Mouse (Mus musculus) hindbrain, embryonic 11.5 days (tissue): Measurements from ENCODE around the gene Vmn2r9. TPM values are rescaled to one million over a fixed set of nuclear protein-coding genes. Genes with fewer than 3 reads are reported as not detected.
"Not testable (repeated sequence)": the region's sequence is repeated elsewhere in the genome, so short reads cannot be mapped to it uniquely, and the experiment has no call there.

Experiments used
- ATAC-seq: fragments of 200-750 bp; cut with Nextera tagmentation; 2 replicates; pipeline ENCODE4 v1.8.0; 2017; ENCODE audit warnings: mild to moderate bottlenecking, moderate TSS enrichment, moderate library complexity; ENCODE audit not compliant: low FRiP score
- DNase-seq: peaks from one replicate; pipeline ENCODE4 v3.0.0-alpha.2; 2015; ENCODE audit warnings: low spot score
- H3K27ac ChIP-seq: fragments of 300-500 bp; sonication (generic); 2 replicates; pipeline ENCODE4 v1.5.1; 2014; ENCODE audit warnings: mild to moderate bottlenecking, low read depth, low read length
- H3K27me3 ChIP-seq: fragments of 300-500 bp; sonication (generic); 2 replicates; pipeline ENCODE4 v1.6.1; 2014; ENCODE audit warnings: mild to moderate bottlenecking, low read length, moderate library complexity, mixed read lengths; ENCODE audit not compliant: control insufficient read depth, insufficient read depth
- H3K36me3 ChIP-seq: fragments of 300-500 bp; sonication (generic); 2 replicates; pipeline ENCODE4 v1.6.1; 2014; ENCODE audit warnings: mild to moderate bottlenecking, low read length, moderate library complexity, mixed read lengths; ENCODE audit not compliant: control insufficient read depth, insufficient read depth
- H3K4me1 ChIP-seq: fragments of 300-500 bp; sonication (generic); replicated peaks from 2 replicates; pipeline ENCODE4 v1.6.1; 2014; ENCODE audit warnings: low read length, mixed read lengths; ENCODE audit not compliant: control insufficient read depth, insufficient read depth
- H3K4me2 ChIP-seq: fragments of 300-500 bp; sonication (generic); replicated peaks from 2 replicates; pipeline ENCODE4 v1.6.1; 2014; ENCODE audit warnings: mild to moderate bottlenecking, low read depth, low read length
- H3K4me3 ChIP-seq: fragments of 300-500 bp; sonication (generic); 2 replicates; pipeline ENCODE4 v1.5.1; 2014; ENCODE audit warnings: low read depth, low read length
- H3K9ac ChIP-seq: fragments of 300-500 bp; sonication (generic); 2 replicates; pipeline ENCODE4 v1.6.1; 2014; ENCODE audit warnings: low read depth, low read length
- H3K9me3 ChIP-seq: fragments of 300-500 bp; sonication (generic); 2 replicates; pipeline ENCODE4 v1.6.1; 2016; ENCODE audit warnings: low read length; ENCODE audit not compliant: control insufficient read depth
- WGBS: fragments of 180-500 bp; shearing (Covaris S2); extraction: QIAGEN DNeasy Blood & Tissue Kit; methylation state at CpG from one replicate; pipeline ENCODE4 v1.1.7; 2014; 5-methylcytosine and 5-hydroxymethylcytosine counted together
- polyA plus RNA-seq: library from polyadenylated mRNA; unstranded; fragments of >200 nt; fragmentation: Nextera tagmentation; extraction: Ambion mirVana; gene quantifications from 2 replicates; pipeline ENCODE4 v1.2.1, GENCODE M21; 2014

Vmn2r9 gene
- not detected in 2 replicates for polyA plus RNA-seq

DNA sequence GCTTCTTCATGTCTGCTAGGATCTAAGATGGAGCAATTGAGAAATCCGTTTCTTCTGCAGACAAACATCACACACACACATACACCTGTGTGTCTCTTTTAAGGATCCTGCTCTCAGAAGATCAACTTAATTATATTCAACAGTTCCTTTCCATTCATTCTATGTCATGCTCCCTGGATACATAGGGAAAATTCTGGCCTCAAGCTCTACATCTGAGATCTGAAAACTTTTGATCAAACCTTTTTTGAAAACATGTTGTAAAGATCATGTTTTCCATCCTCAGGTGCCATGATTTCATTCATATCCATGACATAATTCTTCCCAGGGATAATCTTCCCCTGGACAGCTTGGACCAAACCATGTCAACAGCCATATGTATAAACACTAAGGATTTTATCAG, at the start of gene Vmn2r9:
TSS of gene Vmn2r9 (minus strand) at position 101 of the 400 bp plus-strand sequence.
- H3K4me3 ChIP-seq, H3K4me1 ChIP-seq: not testable (repeated sequence)

GRCm38 (mm10) chr5:108866746-108867145, 14.3 kb upstream of the Vmn2r9 start:
- not testable (repeated sequence) for H3K4me1 ChIP-seq, ATAC-seq, H3K4me3 ChIP-seq, H3K9ac ChIP-seq, H3K36me3 ChIP-seq, H3K27ac ChIP-seq, H3K27me3 ChIP-seq, H3K4me2 ChIP-seq, H3K9me3 ChIP-seq
- WGBS: 10% methylated on average over 1 of the region's 1 CpGs
- DNase-seq: peak; percentile 54

More for the DNA sequence above, at the start of gene Vmn2r9:
- whole genome bisulfite sequencing: 71% methylated on average over 1 of the region's 1 CpGs
- H3K36me3 ChIP-seq, H3K9me3 ChIP-seq, H3K27ac ChIP-seq, H3K27me3 ChIP-seq, H3K4me2 ChIP-seq, DNase-seq, ATAC-seq, H3K9ac ChIP-seq: not testable (repeated sequence)

GRCm38 (mm10) chr5:108849466-108849865, 2.9 kb downstream of the Vmn2r9 start:
- no peak overlapping the region for H3K9ac ChIP-seq
- no peaks in the 10 kb centered on the region for H3K4me1 ChIP-seq
- H3K9me3 ChIP-seq: no peaks in the 10 kb centered on the region
- no peak overlapping the region for H3K4me3 ChIP-seq
- DNase-seq: no peak
- ATAC-seq: no peak
- H3K4me2 ChIP-seq: no peak overlapping the region
- H3K36me3 ChIP-seq: no peaks in the 10 kb centered on the region
- no peaks in the 10 kb centered on the region for H3K27me3 ChIP-seq
- no peak overlapping the region for H3K27ac ChIP-seq
- 46% methylated on average over 1 of the region's 1 CpGs for WGBS

DNA sequence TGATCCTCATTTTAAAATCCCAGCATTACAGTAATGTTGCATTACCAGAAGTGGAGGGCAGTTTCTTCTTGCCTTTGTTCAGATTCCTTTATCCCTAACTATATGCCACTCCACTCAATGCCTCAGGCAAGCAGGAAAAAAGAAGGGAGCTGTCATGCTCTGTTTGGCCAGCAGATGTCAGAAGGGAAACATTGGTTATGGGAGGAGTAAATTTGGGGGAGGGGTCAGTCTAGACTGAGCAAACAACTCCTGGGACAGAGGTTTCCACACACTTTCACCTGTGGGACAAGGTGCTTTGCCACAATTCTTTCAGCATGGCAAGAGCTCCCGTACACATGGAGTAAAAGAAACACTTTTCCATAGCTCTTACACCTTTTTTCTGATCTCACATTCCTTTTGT, 16.2 kb downstream of the Vmn2r9 start:
- DNase-seq (peak; percentile 30), ATAC-seq (no peak)
- H3K4me3 ChIP-seq: no peak overlapping the region
- 80% methylated on average over 1 of the region's 1 CpGs for WGBS
- H3K9me3 ChIP-seq: no peaks in the 10 kb centered on the region
- H3K4me2 ChIP-seq: no peak overlapping the region
- no peaks in the 10 kb centered on the region for H3K36me3 ChIP-seq
- H3K9ac ChIP-seq: no peak overlapping the region
- H3K27ac ChIP-seq: no peak overlapping the region
- H3K27me3 ChIP-seq: no peaks in the 10 kb centered on the region
- H3K4me1 ChIP-seq: no peaks in the 10 kb centered on the region

- DNase-seq: no peak
- no peak overlapping the region for H3K27ac ChIP-seq
- no peak overlapping the region for H3K4me2 ChIP-seq
- no peak overlapping the region for H3K9ac ChIP-seq
- no peaks in the 10 kb centered on the region for H3K27me3 ChIP-seq
- no peaks in the 10 kb centered on the region for H3K4me1 ChIP-seq
- WGBS: 97% methylated on average over 2 of the region's 2 CpGs
- H3K4me3 ChIP-seq: no peak overlapping the region
- H3K9me3 ChIP-seq: no peaks in the 10 kb centered on the region
- no peak for ATAC-seq
- no peaks in the 10 kb centered on the region for H3K36me3 ChIP-seq
Measured at GRCm38 (mm10) chr5:108823276-108823675, 29.1 kb downstream of the Vmn2r9 start.

GRCm38 (mm10) chr5:108808750-108809149, 43.7 kb downstream of the Vmn2r9 start, which contains the start of gene Vmn2r8:
Gene Vmn2r8, minus strand, starts transcription at chr5:108808850.
- not testable (repeated sequence) for H3K4me2 ChIP-seq, H3K27me3 ChIP-seq, H3K9ac ChIP-seq

DNA sequence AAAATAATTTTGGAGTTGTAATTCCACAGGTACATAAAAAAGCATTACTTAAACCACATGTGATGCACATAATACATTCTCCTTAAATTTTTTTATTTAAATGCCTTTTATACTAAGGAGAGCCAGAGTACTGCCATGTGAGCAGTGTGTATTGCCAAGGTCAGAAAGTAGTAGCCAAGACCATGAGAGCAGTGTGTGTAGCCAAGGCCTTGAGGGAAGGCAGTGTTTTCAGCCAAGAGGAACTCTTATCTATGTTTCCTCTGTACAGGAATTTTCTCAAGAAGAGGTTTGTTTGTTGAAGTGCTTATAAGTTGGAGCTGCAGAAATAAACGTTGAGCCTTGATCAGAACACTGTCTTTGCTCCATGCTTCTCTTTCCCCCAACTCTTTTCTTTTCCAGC, 48.8 kb downstream of the Vmn2r9 start:
- DNase-seq (no peak), ATAC-seq (no peak)
- WGBS: 38% methylated on average over 1 of the region's 1 CpGs
- no peaks in the 10 kb centered on the region for H3K9me3 ChIP-seq
- H3K4me3 ChIP-seq: no peak overlapping the region
- H3K36me3 ChIP-seq: no peaks in the 10 kb centered on the region
- no peak overlapping the region for H3K27ac ChIP-seq
- H3K4me2 ChIP-seq: no peak overlapping the region
- H3K27me3 ChIP-seq: no peaks in the 10 kb centered on the region
- no peak overlapping the region for H3K9ac ChIP-seq
- H3K4me1 ChIP-seq: no peaks in the 10 kb centered on the region

More at GRCm38 (mm10) chr5:108808750-108809149, 43.7 kb downstream of the Vmn2r9 start, which contains the start of gene Vmn2r8:
- not testable (repeated sequence) for H3K9me3 ChIP-seq, H3K4me3 ChIP-seq, H3K4me1 ChIP-seq, H3K27ac ChIP-seq, DNase-seq, H3K36me3 ChIP-seq, ATAC-seq
- 68% methylated on average over 2 of the region's 2 CpGs for WGBS

GRCm38 (mm10) chr5:108795263-108795662, 57.1 kb downstream of the Vmn2r9 start, which contains the start of gene Tmed11:
Gene Tmed11, minus strand, starts transcription at chr5:108795363.
- H3K4me2 ChIP-seq, H3K27me3 ChIP-seq, H3K36me3 ChIP-seq, H3K27ac ChIP-seq, H3K4me3 ChIP-seq, H3K9me3 ChIP-seq, ATAC-seq, H3K4me1 ChIP-seq, DNase-seq, H3K9ac ChIP-seq: not testable (repeated sequence)
- 66% methylated on average over 2 of the region's 2 CpGs for WGBS

- not testable (repeated sequence) for H3K36me3 ChIP-seq, H3K9ac ChIP-seq, ATAC-seq, H3K4me3 ChIP-seq, H3K9me3 ChIP-seq, H3K27me3 ChIP-seq, H3K27ac ChIP-seq, H3K4me2 ChIP-seq, H3K4me1 ChIP-seq
- WGBS: 29% methylated on average over 1 of the region's 1 CpGs
- peak; percentile 56 for DNase-seq
Measured at GRCm38 (mm10) chr5:108790385-108790784, 62.0 kb downstream of the Vmn2r9 start.
